Mouse (Mus musculus): Measurements from ENCODE around the gene Gm6268.

GRCm38 (mm10) chrX:36393279-36393678, 7.8 kb upstream of the Gm6268 start:
- TF ChIP-seq POLR2A (IDR thresholded peaks at IDR 0.05; ENCODE audit: insufficient read length, low read depth) (no peak), MAX (IDR thresholded peaks at IDR 0.05; ENCODE audit: low read depth) (no peak), TCF12 (IDR thresholded peaks at IDR 0.05; ENCODE audit: insufficient read depth, poor library complexity, severe bottlenecking) (no peak), SRF (IDR thresholded peaks at IDR 0.05; ENCODE audit: control insufficient read depth, insufficient read length, low read depth) (no peak), MYOD1 (IDR thresholded peaks at IDR 0.05; ENCODE audit: control insufficient read depth in 1 of 3, insufficient read length in 2 of 3, low read depth in 2 of 3) (no peak), CEBPB (IDR thresholded peaks at IDR 0.05; ENCODE audit: insufficient read depth, poor library complexity, severe bottlenecking) (no peak), USF1 (IDR thresholded peaks at IDR 0.05; ENCODE audit: low read depth) (no peak), POLR2AphosphoS2 (IDR thresholded peaks at IDR 0.05; ENCODE audit: insufficient read length, low read depth) (no peak), E2F4 (IDR thresholded peaks at IDR 0.05; ENCODE audit: insufficient read depth) (no peak), REST (IDR thresholded peaks at IDR 0.05; ENCODE audit: insufficient read depth, insufficient read length) (no peak), MYOG (IDR thresholded peaks at IDR 0.05; ENCODE audit: control insufficient read depth in 1 of 3, insufficient read depth in 1 of 3, insufficient read length in 2 of 3, low read depth in 2 of 3) (no peak), TCF3 (IDR thresholded peaks at IDR 0.05; ENCODE audit: insufficient read length, low read depth) (no peak)
